Mouse (Mus musculus) regulatory T cell (primary cell): Measurements from ENCODE around the gene Tmem53.

Source experiments
- in situ Hi-C: fragments of 300-600 bp; cut with MboI, MseI; formaldehyde crosslinking; loops from one replicate; pipeline ENCODE4 v1.15.1; 2025; ENCODE audit warnings: high pct_unique_total_duplicates

Gene Tmem53

DNA sequence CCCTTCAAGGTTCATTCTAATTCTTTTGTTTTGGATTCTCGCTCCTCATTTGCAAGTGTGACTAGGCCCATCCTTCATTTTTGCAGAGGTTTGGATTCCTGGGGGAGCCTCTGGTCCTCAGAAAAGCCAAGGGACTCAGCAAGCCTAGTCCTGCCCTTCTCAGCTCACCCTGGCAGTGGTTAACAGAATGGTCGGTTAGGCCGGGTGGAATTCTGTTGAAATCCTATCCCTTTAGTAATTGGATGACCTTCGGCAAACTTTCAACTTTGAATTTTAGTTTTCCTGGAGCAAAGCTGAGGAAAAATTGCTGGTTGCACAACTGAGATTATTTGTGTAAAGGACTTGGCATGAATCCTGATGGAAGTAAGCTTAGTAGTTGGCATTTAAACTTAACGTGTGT lies 600 bp downstream of the Tmem53 start:
- in situ Hi-C loops: no loop called here

DNA sequence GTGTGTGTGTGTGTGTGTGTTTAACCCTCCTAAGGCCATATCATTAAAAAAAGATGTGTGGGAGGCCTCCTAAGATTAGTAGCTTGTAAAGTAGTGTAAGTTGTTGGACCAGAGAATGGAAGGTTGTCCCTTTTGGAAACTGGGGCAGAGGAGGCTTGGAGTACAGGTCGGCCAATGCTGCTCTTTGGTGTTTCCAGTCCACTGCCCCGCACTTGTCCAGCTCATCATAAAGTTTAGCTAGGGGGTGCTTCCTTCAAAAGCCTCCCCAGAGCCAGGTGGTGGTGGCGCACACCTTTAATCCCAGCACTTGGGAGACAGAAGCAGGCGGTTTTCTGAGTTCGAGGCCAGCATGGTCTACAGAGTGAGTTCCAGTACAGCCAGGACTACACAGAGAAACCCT lies 1.0 kb downstream of the Tmem53 start:
- in situ Hi-C loops: no loop called here

DNA sequence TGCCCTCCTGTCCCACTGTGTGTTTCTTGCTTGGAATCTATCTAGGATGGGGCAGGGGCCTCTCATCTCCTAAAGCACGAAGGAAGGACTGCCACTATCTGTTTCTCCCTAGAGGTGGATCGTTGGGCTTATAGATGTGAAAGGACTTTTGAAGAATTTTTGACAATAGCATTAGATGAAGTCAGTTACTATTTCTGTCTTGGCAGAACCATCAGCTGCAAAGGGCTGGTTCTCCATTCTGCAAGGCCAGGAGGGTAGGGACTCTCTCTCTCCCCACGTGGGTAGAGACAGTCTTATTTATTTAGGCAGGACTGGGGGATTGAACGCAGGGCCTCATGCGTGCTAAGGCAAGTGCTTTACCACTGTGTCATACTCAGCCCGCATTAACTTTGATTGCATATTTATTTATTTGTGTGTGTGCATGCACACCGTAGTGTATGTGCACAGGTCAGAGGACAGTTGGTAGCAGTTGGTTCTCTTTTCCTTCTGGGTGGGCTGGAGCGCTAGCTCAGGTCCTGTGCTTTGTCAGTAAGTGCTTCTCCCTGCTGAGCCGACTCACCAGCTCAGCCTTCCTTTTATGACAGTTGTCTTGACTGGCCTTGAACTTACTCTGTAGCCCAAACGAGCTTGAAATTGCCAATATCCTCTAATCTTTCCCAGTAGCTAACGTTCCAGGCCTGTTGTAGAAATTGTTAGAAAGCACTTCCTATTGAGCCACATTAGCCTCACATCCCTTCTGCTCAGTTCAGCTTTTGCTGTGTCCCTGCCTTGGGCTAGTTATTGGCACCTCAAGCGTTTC lies 1.7 kb downstream of the Tmem53 start:
- in situ Hi-C loops: no loop called here

DNA sequence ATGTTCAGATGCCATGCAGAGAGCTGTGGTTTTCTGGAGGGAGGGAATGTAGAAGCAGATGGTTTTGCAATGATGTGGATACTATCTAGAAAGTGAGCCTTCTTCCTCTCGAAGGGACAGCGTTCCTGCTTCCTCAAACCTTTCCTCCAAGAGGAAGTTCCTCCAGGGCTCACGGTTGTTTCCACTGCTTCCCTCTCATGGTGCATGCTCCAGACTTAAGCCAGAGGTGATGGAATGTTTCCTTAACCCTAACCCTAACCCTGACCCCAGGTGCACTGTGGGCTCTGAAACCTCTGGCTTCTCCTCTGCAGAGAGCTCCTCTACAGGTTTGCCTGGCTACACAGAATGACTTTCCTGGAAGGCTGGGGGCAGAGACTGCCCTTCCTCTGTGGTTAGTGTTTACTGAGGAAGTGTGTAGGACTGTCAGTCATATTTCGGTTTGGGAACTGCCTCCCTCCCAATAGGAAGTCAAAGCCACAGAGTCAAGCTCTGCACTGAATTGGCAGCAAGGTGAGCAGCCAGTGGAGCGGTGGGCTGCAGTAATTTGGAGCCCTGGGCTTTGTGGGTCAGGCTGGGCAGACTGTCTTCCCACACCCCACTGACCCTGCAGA lies 2.4 kb downstream of the Tmem53 start:
- in situ Hi-C loops: no loop called here

DNA sequence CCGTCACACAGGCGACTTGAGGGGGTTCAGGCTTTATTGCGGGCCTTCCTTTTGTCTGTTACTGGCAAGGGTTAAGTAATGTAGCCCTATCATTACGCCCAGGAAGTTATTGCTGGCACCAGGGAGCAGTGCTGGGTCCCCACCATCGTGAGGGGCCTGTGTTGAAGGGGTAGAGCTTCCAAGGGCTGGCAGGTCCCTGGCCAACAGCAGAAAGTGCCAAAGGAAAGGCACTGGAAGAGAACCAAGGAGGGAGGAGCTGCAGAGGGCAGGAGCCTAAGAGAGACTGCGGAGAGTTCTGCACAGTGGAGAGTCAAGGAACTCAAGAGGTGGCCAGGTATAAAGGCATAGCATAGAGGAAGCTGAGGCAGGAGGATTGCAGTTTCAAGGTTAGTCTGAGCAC lies 2.9 kb downstream of the Tmem53 start:
- in situ Hi-C loops: no loop called here

DNA sequence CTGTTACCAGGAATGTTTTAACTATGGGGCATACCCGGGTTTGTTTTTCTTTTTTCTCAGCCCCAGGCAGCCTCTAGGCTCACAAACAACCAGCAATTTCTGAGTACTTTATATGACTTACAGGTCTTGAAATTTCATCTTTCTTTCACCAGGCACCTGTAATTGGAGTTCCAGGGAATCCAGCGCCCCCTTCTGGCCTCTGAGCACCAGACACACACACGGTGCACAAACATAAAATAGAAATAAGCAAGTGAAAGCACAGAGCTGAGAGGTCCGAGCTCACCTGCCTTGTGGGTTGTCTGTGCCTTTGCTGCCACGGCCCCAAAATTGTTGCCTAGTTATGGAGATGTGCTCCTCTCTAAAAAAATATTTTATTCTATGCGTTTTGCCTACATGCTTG lies 8.2 kb downstream of the Tmem53 start:
- in situ Hi-C loops: loop anchor here (10.0 kb wide), 1 partner anchor 415 kb away; no protein-coding TSS in a partner anchor

DNA sequence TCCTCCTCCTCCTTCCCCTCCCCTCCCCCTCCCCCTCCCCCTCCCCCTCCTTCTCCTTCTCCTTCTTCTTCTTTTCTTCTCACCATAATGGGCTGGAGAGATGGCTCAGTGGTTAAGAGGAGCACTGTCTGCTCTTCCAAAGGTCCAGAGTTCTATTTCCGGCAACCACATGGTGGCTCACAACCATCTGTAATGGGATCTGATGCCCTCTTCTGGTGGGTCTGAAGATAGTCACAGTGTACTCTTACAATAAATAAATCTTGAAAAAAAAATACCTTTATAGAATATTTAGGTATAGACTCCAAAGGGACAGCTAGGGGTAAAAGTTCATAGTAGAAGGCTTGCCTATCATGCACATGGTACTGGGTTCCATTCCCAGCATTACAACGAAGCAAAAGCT lies 9.5 kb downstream of the Tmem53 start:
- in situ Hi-C loops: loop anchor here (10.0 kb wide), 1 partner anchor 414 kb away; no protein-coding TSS in a partner anchor

DNA sequence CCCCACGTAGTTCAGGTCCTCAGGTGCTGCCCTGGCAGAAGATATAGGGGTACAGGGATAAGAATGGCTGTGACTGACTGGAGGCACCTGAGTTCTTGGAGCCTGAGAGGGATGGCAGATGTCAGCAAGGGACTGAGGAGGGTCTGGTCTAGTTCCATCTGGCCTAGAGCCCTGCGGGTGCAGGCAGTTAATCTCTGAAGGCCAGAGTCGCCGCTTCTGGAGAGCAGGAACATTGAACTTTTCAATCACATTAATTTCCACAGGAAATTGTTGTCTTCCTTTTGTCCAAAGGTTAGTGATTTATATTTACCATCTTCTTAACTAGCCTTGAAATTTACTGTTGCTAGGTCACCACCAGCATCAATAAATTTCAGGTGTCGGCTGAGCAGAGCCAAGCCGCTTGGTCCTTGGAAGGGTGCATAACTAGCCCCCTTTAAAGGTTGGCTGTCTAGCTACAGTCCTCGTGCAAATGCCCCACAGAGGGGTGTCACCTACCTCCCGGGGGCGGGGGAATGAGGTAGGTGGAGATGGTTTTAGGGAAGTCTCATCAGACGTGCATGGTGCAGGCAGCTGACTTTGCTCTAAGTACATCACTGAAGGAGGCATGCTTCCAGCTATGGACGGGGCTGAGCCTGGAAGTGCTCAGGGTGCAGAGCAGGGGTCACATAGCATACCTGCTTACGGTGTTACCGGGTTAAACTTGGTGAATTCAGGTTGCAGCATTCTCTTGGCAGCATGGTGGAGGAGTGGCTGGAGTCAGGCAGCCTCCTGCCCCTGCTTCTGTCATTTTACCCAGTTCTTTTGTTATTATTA lies 10.6 kb downstream of the Tmem53 start:
- in situ Hi-C loops: loop anchor here (10.0 kb wide), 1 partner anchor 412 kb away; no protein-coding TSS in a partner anchor

DNA sequence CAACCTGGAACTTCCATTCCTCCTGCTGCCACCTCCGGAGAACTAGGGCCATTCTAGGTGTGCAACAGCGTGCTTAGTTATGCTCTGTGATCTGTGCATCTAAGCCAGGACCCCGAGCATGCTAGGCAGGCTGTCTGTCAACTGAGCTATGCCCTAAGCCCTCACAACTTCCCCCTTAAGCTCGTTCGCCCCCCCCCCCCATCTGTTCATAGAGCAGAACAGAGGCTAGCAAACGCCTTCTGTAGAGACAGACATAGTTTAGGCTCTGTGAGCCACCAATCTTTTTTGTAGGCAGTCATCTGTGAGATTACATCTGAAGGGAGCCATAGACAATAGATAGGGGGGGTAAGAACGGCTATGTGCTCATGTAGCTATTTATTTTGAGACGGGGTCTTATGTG lies 11.2 kb downstream of the Tmem53 start:
- in situ Hi-C loops: loop anchor here (10.0 kb wide), 1 partner anchor 412 kb away; no protein-coding TSS in a partner anchor

DNA sequence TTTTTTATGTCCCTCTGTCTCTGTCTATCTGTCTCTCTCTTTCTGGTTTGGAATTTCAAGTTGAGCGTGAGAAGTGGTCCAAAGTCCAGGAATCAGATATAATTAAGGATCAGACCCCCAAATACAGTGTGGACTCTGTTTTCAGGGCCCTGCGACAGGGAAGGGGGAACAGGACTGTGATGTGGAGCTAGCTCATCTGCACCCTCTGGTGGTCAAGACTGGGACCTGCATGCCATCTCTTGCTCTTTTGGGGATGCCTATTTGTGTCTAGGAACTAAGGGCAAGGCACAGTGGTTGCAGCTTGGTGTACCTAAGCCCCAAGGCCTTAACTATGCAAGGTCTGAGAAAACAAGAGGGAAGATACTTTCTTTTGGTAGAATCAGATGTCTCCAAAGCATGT lies 15.5 kb downstream of the Tmem53 start:
- in situ Hi-C loops: loop anchor here (10.0 kb wide), 1 partner anchor 408 kb away; no protein-coding TSS in a partner anchor

DNA sequence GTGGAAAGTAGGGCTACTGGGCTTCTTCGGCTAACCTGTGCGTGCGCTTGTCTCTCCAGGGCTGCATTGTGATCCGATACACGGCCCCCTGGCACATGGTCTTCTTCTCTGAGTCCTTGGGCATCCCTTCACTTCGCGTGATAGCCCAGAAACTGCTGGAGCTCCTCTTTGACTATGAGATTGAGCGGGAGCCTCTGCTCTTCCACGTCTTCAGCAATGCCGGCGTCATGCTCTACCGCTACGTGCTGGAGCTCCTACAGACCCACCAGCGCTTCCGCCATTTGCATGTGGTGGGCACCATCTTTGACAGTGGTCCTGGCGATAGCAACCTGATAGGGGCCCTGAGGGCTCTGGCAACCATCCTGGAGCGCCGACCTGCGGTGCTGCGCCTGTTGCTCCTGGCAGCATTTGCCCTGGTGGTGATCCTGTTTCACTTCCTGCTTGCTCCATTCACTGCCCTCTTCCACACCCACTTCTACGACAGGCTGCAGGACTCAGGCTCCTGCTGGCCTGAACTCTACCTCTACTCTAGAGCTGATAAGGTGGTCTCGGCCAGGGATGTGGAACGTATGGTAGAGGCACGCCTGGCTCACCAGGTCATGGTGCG lies 16.2 kb downstream of the Tmem53 start:
- in situ Hi-C loops: loop anchor here (10.0 kb wide), 1 partner anchor 407 kb away; no protein-coding TSS in a partner anchor

DNA sequence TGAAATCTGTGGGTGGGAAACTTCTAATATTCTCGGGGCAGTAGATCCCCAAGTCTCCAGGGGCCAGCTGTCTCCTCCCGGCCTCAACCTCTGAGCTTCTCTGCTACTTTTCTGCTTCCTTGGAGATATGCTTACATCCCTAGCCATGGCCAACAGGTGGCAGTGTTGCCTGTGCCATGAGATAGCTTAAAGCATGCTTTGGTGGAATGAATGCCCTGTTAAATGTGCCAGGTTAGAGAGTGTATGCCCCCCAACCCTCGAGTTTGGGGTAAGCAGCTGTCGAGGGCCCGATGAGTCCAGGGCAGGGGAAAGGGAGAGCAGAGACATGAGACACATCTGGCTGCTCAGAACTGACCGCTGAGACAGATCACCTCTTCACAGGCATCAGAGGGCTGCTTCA lies 18.5 kb downstream of the Tmem53 start:
- in situ Hi-C loops: no loop called here

DNA sequence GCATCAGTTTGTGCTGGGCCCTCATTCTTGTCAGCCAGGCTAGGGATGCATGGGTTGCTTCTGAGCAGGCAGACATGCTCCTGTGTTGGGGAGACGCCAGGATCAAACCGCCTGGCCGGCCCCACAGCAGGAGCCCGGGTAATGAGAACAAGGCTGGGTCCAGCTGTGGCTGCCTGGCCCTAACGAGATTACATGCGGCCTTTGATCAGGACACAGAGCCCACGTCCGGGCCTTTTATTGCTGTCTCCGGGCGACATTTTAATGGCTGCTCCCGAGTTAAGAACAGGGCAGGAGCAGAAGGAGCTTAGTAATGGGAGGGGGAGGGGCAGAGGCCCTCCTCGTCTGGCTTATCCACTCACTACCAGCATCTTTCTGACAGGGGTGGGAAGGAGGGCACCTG lies 20.7 kb downstream of the Tmem53 start:
- in situ Hi-C loops: no loop called here

DNA sequence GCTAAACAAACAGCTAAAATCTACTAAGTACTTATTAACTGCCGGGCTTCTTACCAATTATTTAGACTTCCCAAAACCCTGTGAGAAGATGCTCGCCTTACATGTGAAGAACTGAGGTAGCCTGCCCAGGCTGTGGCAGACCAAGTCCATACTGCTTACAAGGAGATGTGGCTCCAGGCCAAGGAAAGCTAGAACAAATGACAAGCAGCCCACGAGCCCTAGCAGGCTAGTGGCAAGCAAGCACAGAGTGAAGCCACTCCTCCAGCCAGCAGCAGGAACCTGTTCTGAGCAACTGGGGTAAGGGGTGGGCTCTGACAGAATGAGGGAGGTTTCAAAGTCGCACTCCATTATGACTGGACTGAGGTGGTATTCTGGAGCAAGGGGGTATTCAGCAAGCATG lies 23.0 kb downstream of the Tmem53 start:
- in situ Hi-C loops: no loop called here

DNA sequence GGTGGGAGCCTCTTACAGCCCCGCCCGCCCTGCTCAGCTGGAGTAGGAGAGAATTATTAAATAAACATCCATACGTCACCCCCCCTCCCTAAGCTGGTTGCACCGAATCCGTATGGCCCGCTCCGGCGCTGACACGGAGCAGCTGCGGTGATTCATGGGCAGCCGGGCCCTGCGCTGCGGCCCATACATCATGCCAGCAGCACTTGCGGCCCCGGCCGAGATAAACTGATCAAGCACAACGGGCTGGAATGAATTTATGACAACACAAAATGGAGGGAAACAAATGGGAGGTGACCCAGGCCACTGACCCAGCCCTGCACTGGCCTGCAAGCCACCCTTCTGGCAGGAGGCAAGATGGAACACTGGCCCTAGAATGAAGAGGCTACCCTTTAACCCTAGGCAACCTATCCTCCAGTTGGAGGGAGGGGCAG lies 24.5 kb downstream of the Tmem53 start:
- in situ Hi-C loops: no loop called here

DNA sequence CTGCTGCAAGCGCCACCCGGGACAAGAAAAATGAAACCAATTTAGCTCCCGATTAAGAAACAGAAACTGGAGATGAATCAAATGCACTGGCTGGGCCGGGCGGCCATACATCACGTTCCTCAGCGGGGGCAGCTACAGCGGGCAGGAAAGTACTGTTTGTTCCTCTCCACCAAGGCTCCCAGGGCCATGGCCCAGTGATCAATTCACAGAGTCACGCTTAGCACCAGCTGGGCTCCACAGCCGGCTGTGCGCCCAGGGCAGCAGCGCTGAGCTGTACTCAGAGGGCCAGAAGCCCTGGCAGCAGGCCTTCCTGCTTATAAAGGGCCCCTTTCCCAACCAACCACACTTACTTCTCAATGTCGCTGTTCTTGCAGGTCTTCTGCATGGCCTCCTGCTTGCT lies 25.3 kb downstream of the Tmem53 start:
- in situ Hi-C loops: no loop called here

DNA sequence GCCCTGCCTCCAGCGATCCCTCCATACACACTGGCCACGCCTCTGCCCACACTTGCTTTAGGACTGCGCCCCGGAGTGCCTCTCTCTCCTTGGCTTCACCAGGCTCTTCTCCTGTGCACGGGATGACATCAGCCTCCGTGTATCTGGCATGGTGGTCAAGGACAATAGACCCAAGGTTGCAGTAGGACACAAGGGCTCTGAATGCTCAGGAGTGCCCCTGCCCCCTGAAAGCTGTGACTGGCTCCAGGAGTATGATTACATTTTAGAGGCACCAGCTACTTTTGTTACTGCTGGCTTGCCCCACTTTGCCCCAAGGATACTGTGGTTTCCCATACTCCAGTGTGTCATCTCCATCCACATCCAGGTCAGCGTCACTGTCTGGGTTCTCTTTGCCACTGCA lies 25.9 kb downstream of the Tmem53 start:
- in situ Hi-C loops: no loop called here

DNA sequence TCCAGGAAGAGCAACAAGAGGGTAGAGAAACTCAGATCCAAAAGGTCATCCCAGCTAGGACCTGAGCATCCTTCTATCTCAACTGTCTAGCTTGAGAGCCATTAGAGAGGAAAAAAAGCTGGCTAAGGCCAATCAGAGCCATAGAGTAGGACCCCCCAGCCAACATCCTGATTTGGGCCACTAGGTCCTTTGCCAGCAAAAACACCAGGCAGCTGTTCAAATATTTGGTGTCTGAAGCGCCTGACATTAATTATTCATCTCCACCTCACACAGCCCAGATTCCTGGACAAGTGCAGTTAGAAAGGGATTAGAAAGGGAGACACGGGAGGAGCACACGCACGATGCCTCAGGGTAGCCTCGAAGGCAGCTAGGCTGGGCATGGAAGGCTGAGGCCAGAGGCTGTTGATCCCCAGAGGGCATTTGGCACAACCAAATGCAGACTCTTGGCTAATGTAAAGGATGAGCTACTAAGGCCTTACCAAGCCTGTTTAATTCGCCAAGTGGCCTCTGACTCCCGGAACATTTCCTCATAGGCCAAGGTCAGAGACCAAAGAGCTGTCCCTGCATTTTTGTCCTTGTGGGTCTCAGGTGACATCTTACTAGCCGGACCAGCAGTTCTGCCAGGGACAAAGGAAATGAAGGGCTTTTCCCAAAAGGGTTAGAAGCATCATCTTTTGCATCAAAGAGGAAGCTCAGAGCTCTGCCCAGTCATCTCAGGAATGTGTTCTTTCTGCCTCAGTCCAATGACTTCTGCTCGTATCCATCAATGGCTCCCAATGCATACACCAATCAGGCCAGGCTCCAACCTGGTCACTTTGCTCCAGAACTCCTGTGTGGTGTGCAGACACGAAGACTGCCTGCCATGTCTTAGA lies 26.9 kb downstream of the Tmem53 start:
- in situ Hi-C loops: no loop called here

DNA sequence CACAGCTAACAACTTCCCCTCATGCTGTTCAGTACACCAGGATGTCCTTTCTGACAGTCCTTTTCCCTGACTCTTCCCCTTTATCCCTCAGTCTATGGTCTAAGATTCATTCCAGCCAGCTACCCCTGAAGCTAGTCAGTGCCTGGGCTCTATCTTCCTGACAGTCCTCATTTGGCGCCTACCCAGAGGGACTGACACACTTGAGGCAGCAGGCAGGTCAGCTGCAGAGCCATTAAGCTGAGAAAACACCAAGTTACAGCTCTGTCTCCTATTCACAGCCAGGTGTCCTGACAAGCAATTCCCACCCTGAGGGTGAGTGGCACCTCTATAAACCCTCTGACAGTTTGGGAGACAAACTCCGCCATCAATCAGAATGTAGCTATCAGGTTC lies 27.5 kb downstream of the Tmem53 start:
- in situ Hi-C loops: no loop called here

DNA sequence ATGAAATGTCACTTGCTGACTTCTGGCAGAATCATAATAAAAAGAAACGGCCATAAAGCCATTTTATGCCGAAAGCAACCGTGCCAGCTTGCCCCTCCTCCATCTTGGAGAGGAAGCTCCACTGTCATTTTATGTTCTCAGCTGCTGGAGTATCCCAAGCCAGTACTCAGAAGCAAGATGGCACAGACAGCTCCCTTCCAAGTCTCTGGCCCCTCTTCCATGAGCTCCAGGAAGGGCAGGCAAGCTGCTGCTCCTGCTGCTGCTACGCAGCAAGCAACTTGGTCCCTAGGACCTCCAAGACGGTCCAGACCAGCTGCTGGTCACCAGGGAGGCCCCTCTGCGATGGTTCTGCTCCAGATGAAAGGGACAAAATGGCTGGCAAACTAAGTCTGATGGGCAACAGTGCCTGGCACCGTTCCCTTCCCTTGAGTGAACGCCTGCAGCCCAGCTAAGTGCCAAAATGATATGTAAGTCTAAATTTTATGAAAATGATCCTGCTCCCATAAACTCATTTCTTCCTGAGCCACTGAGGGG lies 28.7 kb downstream of the Tmem53 start:
- in situ Hi-C loops: no loop called here
